ENCODE assay signal across 18 mouse cellular contexts in genomic region chr13:68868776-68869175, GRCm38 (mm10).
"Had no signal": no experiment of that assay in that cellular context is flagged by ENCODE, and none has a peak within 500 bp of the region (broad histone marks: within the 10 kb centered on the region; RNA-seq: fewer than 3 reads in every experiment).

No protein-coding gene starts in this region.

- H3K9me3 ChIP-seq: midbrain, embryonic 10.5 days; midbrain, embryonic 12.5 days; neural tube, embryonic 13.5 days; neural tube, embryonic 15.5 days had no signal

- H3K27ac ChIP-seq: midbrain, embryonic 10.5 days; midbrain, embryonic 12.5 days; neural tube, embryonic 13.5 days; neural tube, embryonic 15.5 days had no signal

- H3K4me3 ChIP-seq: midbrain, embryonic 10.5 days; midbrain, embryonic 12.5 days; myocyte; neural tube, embryonic 13.5 days; neural tube, embryonic 15.5 days had no signal

- H3K36me3 ChIP-seq: midbrain, embryonic 10.5 days; midbrain, embryonic 12.5 days; neural tube, embryonic 13.5 days; neural tube, embryonic 15.5 days had no signal

- ATAC-seq: midbrain, embryonic 16.5 days had no signal

- H3K4me2 ChIP-seq: lung, embryonic 14.5 days; midbrain, embryonic 12.5 days; neural tube, embryonic 13.5 days; neural tube, embryonic 15.5 days had no signal

- H3K27me3 ChIP-seq: midbrain, embryonic 12.5 days; neural tube, embryonic 13.5 days; neural tube, embryonic 15.5 days had no signal

- H3K4me1 ChIP-seq: midbrain, embryonic 10.5 days; midbrain, embryonic 12.5 days; neural tube, embryonic 13.5 days; neural tube, embryonic 15.5 days had no signal

- DNase-seq: lung, embryonic 14.5 days; lung, postnatal 10 days; lung, postnatal 4 days; midbrain, embryonic 14.5 days; retina, postnatal 1 day; right cerebral cortex, adult 18-20 months; right cerebral cortex, postnatal 25 days; right cerebral cortex, postnatal 4 days; spleen, adult 18-20 months; thymus, adult 18-20 months; thymus, postnatal 14 days; thymus, postnatal 36 days had no signal

- H3K9ac ChIP-seq: lung, embryonic 14.5 days; midbrain, embryonic 12.5 days; neural tube, embryonic 13.5 days; neural tube, embryonic 15.5 days had no signal
